Mouse (Mus musculus) forebrain, embryonic 11.5 days (tissue): Measurements from ENCODE around the gene Ube2r2. TPM values are rescaled to one million over a fixed set of nuclear protein-coding genes. Genes with fewer than 3 reads are reported as not detected.

Source experiments
- ATAC-seq: fragments of 200-750 bp; cut with Nextera tagmentation; replicated peaks from 2 replicates; pipeline ENCODE4 v1.8.0; 2017; ENCODE audit warnings: moderate TSS enrichment; ENCODE audit not compliant: low FRiP score
- DNase-seq: peaks from one replicate; pipeline ENCODE4 v3.0.0-alpha.2; 2017; ENCODE audit warnings: low spot score
- H3K27ac ChIP-seq: fragments of 300-500 bp; sonication (generic); 2 replicates; pipeline ENCODE4 v1.5.1; 2014; ENCODE audit warnings: low read depth, low read length
- H3K27me3 ChIP-seq: fragments of 300-500 bp; sonication (generic); 2 replicates; pipeline ENCODE4 v1.6.1; 2014; ENCODE audit warnings: mild to moderate bottlenecking, low read length, mixed read lengths; ENCODE audit not compliant: control insufficient read depth, insufficient read depth
- H3K36me3 ChIP-seq: fragments of 300-500 bp; sonication (generic); 2 replicates; pipeline ENCODE4 v1.6.1; 2014; ENCODE audit warnings: mild to moderate bottlenecking, low read length, moderate library complexity, mixed read lengths; ENCODE audit not compliant: control insufficient read depth, insufficient read depth
- H3K4me1 ChIP-seq: fragments of 300-500 bp; sonication (generic); replicated peaks from 2 replicates; pipeline ENCODE4 v1.6.1; 2014; ENCODE audit warnings: low read length, mixed read lengths; ENCODE audit not compliant: control insufficient read depth, insufficient read depth
- H3K4me2 ChIP-seq: fragments of 300-500 bp; sonication (generic); 2 replicates; pipeline ENCODE4 v1.6.1; 2014; ENCODE audit warnings: low read depth, mild to moderate bottlenecking, low read length, moderate library complexity, mixed read lengths; ENCODE audit not compliant: severe bottlenecking
- H3K4me3 ChIP-seq: fragments of 300-500 bp; sonication (generic); 2 replicates; pipeline ENCODE4 v1.5.1; 2014; ENCODE audit warnings: low read depth, low read length
- H3K9ac ChIP-seq: fragments of 300-500 bp; sonication (generic); 2 replicates; pipeline ENCODE4 v1.6.1; 2014; ENCODE audit warnings: low read length
- H3K9me3 ChIP-seq: fragments of 300-500 bp; sonication (generic); 2 replicates; pipeline ENCODE4 v1.6.1; 2016; ENCODE audit warnings: low read length, mixed read lengths; ENCODE audit not compliant: control insufficient read depth
- WGBS: fragments of 180-500 bp; shearing (Covaris S2); extraction: QIAGEN DNeasy Blood & Tissue Kit; methylation state at CpG from one replicate; pipeline ENCODE4 v1.1.7; 2014; 5-methylcytosine and 5-hydroxymethylcytosine counted together
- polyA plus RNA-seq: library from polyadenylated mRNA; unstranded; fragments of >200 nt; fragmentation: Nextera tagmentation; extraction: Ambion mirVana; gene quantifications from 2 replicates; pipeline ENCODE4 v1.2.1, GENCODE M21; 2014

Ube2r2 gene
- polyA plus RNA-seq, 1 experiment from 2014 or later: 97.3 TPM

GRCm38 (mm10) chr4:41096169-41096568, 39.4 kb upstream of the Ube2r2 start:
- H3K4me3 ChIP-seq: no peak overlapping the region
- peaks cover 4% of the 10 kb centered on the region; the same call in 1 of the 2 replicates for H3K4me1 ChIP-seq
- ATAC-seq (no peak), DNase-seq (no peak)
- WGBS: 69% methylated on average over 8 of the region's 8 CpGs
- H3K9ac ChIP-seq: no peak overlapping the region
- no peak overlapping the region for H3K4me2 ChIP-seq
- no peaks in the 10 kb centered on the region for H3K9me3 ChIP-seq
- H3K36me3 ChIP-seq: no peaks in the 10 kb centered on the region
- H3K27ac ChIP-seq: no peak overlapping the region
- H3K27me3 ChIP-seq: peaks cover 20% of the 10 kb centered on the region; the same call in 1 of the 2 replicates

GRCm38 (mm10) chr4:41096794-41097193, 38.7 kb upstream of the Ube2r2 start:
- Histone ChIP-seq H3K9ac (no peak overlapping the region), H3K4me2 (no peak overlapping the region), H3K4me3 (no peak overlapping the region), H3K4me1 (peaks cover 4% of the 10 kb centered on the region; the same call in 1 of the 2 replicates), H3K27me3 (peaks cover 20% of the 10 kb centered on the region; the same call in 1 of the 2 replicates), H3K36me3 (no peaks in the 10 kb centered on the region), H3K9me3 (no peaks in the 10 kb centered on the region), H3K27ac (no peak overlapping the region)
- DNase-seq (no peak), ATAC-seq (no peak)
- WGBS: 69% methylated on average over 5 of the region's 5 CpGs

GRCm38 (mm10) chr4:41097381-41097780, 38.2 kb upstream of the Ube2r2 start:
- WGBS: 49% methylated on average over 13 of the region's 13 CpGs
- H3K36me3 ChIP-seq: no peaks in the 10 kb centered on the region
- peak overlapping the region; percentile 36; the same call in 1 of the 2 replicates for H3K4me3 ChIP-seq
- peaks cover 4% of the 10 kb centered on the region; the same call in 1 of the 2 replicates for H3K4me1 ChIP-seq
- no peak overlapping the region for H3K27ac ChIP-seq
- no peaks in the 10 kb centered on the region for H3K9me3 ChIP-seq
- peaks cover 20% of the 10 kb centered on the region; the same call in 1 of the 2 replicates for H3K27me3 ChIP-seq
- no peak overlapping the region for H3K9ac ChIP-seq
- peak overlapping the region; percentile 82; the same call in 1 of the 2 replicates for H3K4me2 ChIP-seq
- ATAC-seq: no peak
- DNase-seq: no peak

- peaks cover 4% of the 10 kb centered on the region; the same call in 1 of the 2 replicates for H3K4me1 ChIP-seq
- H3K27me3 ChIP-seq: peaks cover 20% of the 10 kb centered on the region; the same call in 1 of the 2 replicates
- under 1% methylated on average over 42 of the region's 42 CpGs for WGBS
- H3K4me2 ChIP-seq: peak within 1 kb of the TSS; percentile 82
- peak; percentile 62 for DNase-seq
- H3K36me3 ChIP-seq: no peaks in the 10 kb centered on the region
- no peak for ATAC-seq
- no peaks in the 10 kb centered on the region for H3K9me3 ChIP-seq
- peak within 1 kb of the TSS; percentile 57 for H3K9ac ChIP-seq
- no peak within 1 kb of the TSS for H3K27ac ChIP-seq
- H3K4me3 ChIP-seq: peak within 1 kb of the TSS; percentile 36
These were observed 37.5 kb upstream of the Ube2r2 start, which contains the start of gene Aqp3 for GRCm38 (mm10) chr4:41097871-41098576. Gene Aqp3 (minus strand): TSS chr4:41098183.

GRCm38 (mm10) chr4:41098577-41098951, 37.0 kb upstream of the Ube2r2 start:
- Histone ChIP-seq H3K27me3 (peaks cover 20% of the 10 kb centered on the region; the same call in 1 of the 2 replicates), H3K36me3 (no peaks in the 10 kb centered on the region), H3K4me3 (peak overlapping the region; percentile 36), H3K9ac (no peak overlapping the region), H3K9me3 (no peaks in the 10 kb centered on the region), H3K27ac (no peak overlapping the region), H3K4me2 (peak overlapping the region; percentile 82), H3K4me1 (peaks cover 4% of the 10 kb centered on the region; the same call in 1 of the 2 replicates)
- no peak for ATAC-seq
- WGBS: 17% methylated on average over 11 of the region's 11 CpGs
- DNase-seq: no peak

- Histone ChIP-seq H3K4me2 (no peak overlapping the region), H3K27me3 (peaks cover 20% of the 10 kb centered on the region; the same call in 1 of the 2 replicates), H3K4me1 (peaks cover 4% of the 10 kb centered on the region; the same call in 1 of the 2 replicates), H3K36me3 (no peaks in the 10 kb centered on the region), H3K27ac (no peak overlapping the region), H3K9ac (no peak overlapping the region), H3K4me3 (no peak overlapping the region), H3K9me3 (no peaks in the 10 kb centered on the region)
- DNase-seq (no peak), ATAC-seq (no peak)
- 21% methylated on average over 1 of the region's 1 CpGs for WGBS
These were observed 34.6 kb upstream of the Ube2r2 start for GRCm38 (mm10) chr4:41100986-41101385.

- H3K9me3 ChIP-seq: no peaks in the 10 kb centered on the region
- H3K4me1 ChIP-seq: peaks cover 4% of the 10 kb centered on the region; the same call in 1 of the 2 replicates
- H3K9ac ChIP-seq: no peak overlapping the region
- peaks cover 7% of the 10 kb centered on the region; the same call in 1 of the 2 replicates for H3K27me3 ChIP-seq
- no peak for DNase-seq
- H3K36me3 ChIP-seq: no peaks in the 10 kb centered on the region
- H3K4me3 ChIP-seq: no peak overlapping the region
- H3K27ac ChIP-seq: no peak overlapping the region
- no peak overlapping the region for H3K4me2 ChIP-seq
- no peak for ATAC-seq
These were observed 32.6 kb upstream of the Ube2r2 start for GRCm38 (mm10) chr4:41102901-41103300.

- no peak for ATAC-seq
- Histone ChIP-seq H3K27ac (no peak overlapping the region), H3K9ac (no peak overlapping the region), H3K27me3 (no peaks in the 10 kb centered on the region), H3K4me3 (no peak overlapping the region), H3K4me2 (no peak overlapping the region), H3K36me3 (no peaks in the 10 kb centered on the region), H3K9me3 (no peaks in the 10 kb centered on the region), H3K4me1 (no peaks in the 10 kb centered on the region)
- whole genome bisulfite sequencing: 81% methylated on average over 4 of the region's 4 CpGs
- no peak for DNase-seq
These were observed 28.1 kb upstream of the Ube2r2 start for GRCm38 (mm10) chr4:41107440-41107839.
